Mouse (Mus musculus): ENCODE measurements around the gene Rhobtb1. TPM values are rescaled to one million over a fixed set of nuclear protein-coding genes. Genes with fewer than 3 reads are reported as not detected.

The Rhobtb1 gene
- polyA plus RNA-seq, 1 experiment from 2014 or later: 41.5 TPM

GRCm38 (mm10) chr10:69254390-69254847, 103.2 kb downstream of the Rhobtb1 start:
- H3K4me2 ChIP-seq (ENCODE audit: low read depth, low read length): no peak overlapping the region
- H3K4me1 ChIP-seq (ENCODE audit: insufficient read depth): peaks cover 31% of the 10 kb centered on the region
- H3K4me3 ChIP-seq (ENCODE audit: low read depth, low read length): no peak overlapping the region
- 14% methylated on average over 8 of the region's 8 CpGs for whole genome bisulfite sequencing (ENCODE audit: insufficient replicate concordance)
- no peak overlapping the region for H3K9ac ChIP-seq (replicated peaks)
- peak; percentile 46 for ATAC-seq
- H3K27me3 ChIP-seq (ENCODE audit: insufficient read depth, low read length): no peaks in the 10 kb centered on the region
- no peak; the same call in 1 of the 2 replicates for TF ChIP-seq CTCF (IDR thresholded peaks at IDR 0.05; ENCODE audit: low read depth)
- no peak for TF ChIP-seq EP300 (IDR thresholded peaks at IDR 0.05; ENCODE audit: low read depth)
- DNase-seq: peak; percentile 62
- peak overlapping the region; percentile 76 for H3K27ac ChIP-seq (ENCODE audit: low read depth)
- peaks cover 21% of the 10 kb centered on the region for H3K36me3 ChIP-seq (replicated peaks; ENCODE audit: insufficient read depth, low read length)
- no peaks in the 10 kb centered on the region for H3K9me3 ChIP-seq (ENCODE audit: low read length)

GRCm38 (mm10) chr10:69255594-69255993, 104.4 kb downstream of the Rhobtb1 start:
- no peak overlapping the region for H3K27ac ChIP-seq (ENCODE audit: low read depth)
- peaks cover 14% of the 10 kb centered on the region for H3K36me3 ChIP-seq (replicated peaks; ENCODE audit: insufficient read depth, low read length)
- WGBS (ENCODE audit: insufficient replicate concordance): 43% methylated on average over 5 of the region's 5 CpGs
- no peak overlapping the region for H3K4me2 ChIP-seq (ENCODE audit: low read depth, low read length)
- TF ChIP-seq EP300 (IDR thresholded peaks at IDR 0.05; ENCODE audit: low read depth) (peak; percentile 86), CTCF (IDR thresholded peaks at IDR 0.05; ENCODE audit: low read depth) (no peak)
- DNase-seq (no peak), ATAC-seq (no peak)
- peaks cover 31% of the 10 kb centered on the region for H3K4me1 ChIP-seq (ENCODE audit: insufficient read depth)
- H3K27me3 ChIP-seq (ENCODE audit: insufficient read depth, low read length): no peaks in the 10 kb centered on the region
- no peak overlapping the region for H3K9ac ChIP-seq (replicated peaks)
- H3K9me3 ChIP-seq (ENCODE audit: low read length): no peaks in the 10 kb centered on the region
- H3K4me3 ChIP-seq (ENCODE audit: low read depth, low read length): no peak overlapping the region

GRCm38 (mm10) chr10:69257592-69258133, 106.4 kb downstream of the Rhobtb1 start:
- ATAC-seq (no peak), DNase-seq (no peak)
- Histone ChIP-seq H3K27me3 (ENCODE audit: insufficient read depth, low read length) (no peaks in the 10 kb centered on the region), H3K36me3 (replicated peaks; ENCODE audit: insufficient read depth, low read length) (peaks cover 8% of the 10 kb centered on the region), H3K4me2 (ENCODE audit: low read depth, low read length) (no peak overlapping the region), H3K27ac (ENCODE audit: low read depth) (0 out of 2 replicates have a peak overlapping the region, but pooled peaks have one; percentile 25), H3K9me3 (ENCODE audit: low read length) (no peaks in the 10 kb centered on the region), H3K9ac (replicated peaks) (no peak overlapping the region), H3K4me1 (ENCODE audit: insufficient read depth) (peaks cover 33% of the 10 kb centered on the region), H3K4me3 (ENCODE audit: low read depth, low read length) (no peak overlapping the region)
- TF ChIP-seq CTCF (IDR thresholded peaks at IDR 0.05; ENCODE audit: low read depth) (no peak), EP300 (IDR thresholded peaks at IDR 0.05; ENCODE audit: low read depth) (no peak)
- 57% methylated on average over 6 of the region's 6 CpGs for WGBS (ENCODE audit: insufficient replicate concordance)

GRCm38 (mm10) chr10:69258588-69258987, 107.4 kb downstream of the Rhobtb1 start:
- H3K27ac ChIP-seq (ENCODE audit: low read depth): peak overlapping the region; percentile 56

GRCm38 (mm10) chr10:69259161-69259560, 107.9 kb downstream of the Rhobtb1 start:
- TF ChIP-seq EP300 (IDR thresholded peaks at IDR 0.05; ENCODE audit: low read depth) (no peak), CTCF (IDR thresholded peaks at IDR 0.05; ENCODE audit: low read depth) (no peak)
- no peak for ATAC-seq
- no peak for DNase-seq
- Histone ChIP-seq H3K36me3 (replicated peaks; ENCODE audit: insufficient read depth, low read length) (peaks cover 8% of the 10 kb centered on the region), H3K27me3 (ENCODE audit: insufficient read depth, low read length) (no peaks in the 10 kb centered on the region), H3K27ac (ENCODE audit: low read depth) (peak overlapping the region; percentile 56), H3K4me1 (ENCODE audit: insufficient read depth) (peaks cover 29% of the 10 kb centered on the region), H3K9ac (replicated peaks) (no peak overlapping the region), H3K4me2 (ENCODE audit: low read depth, low read length) (no peak overlapping the region), H3K4me3 (ENCODE audit: low read depth, low read length) (no peak overlapping the region), H3K9me3 (ENCODE audit: low read length) (no peaks in the 10 kb centered on the region)
- 39% methylated on average over 2 of the region's 2 CpGs for WGBS (ENCODE audit: insufficient replicate concordance)

More at GRCm38 (mm10) chr10:69258588-69258987, 107.4 kb downstream of the Rhobtb1 start:
- no peak for DNase-seq
- no peaks in the 10 kb centered on the region for H3K27me3 ChIP-seq (ENCODE audit: insufficient read depth, low read length)
- 71% methylated on average over 9 of the region's 9 CpGs for whole genome bisulfite sequencing (ENCODE audit: insufficient replicate concordance)
- peaks cover 8% of the 10 kb centered on the region for H3K36me3 ChIP-seq (replicated peaks; ENCODE audit: insufficient read depth, low read length)
- no peak for TF ChIP-seq EP300 (IDR thresholded peaks at IDR 0.05; ENCODE audit: low read depth)
- TF ChIP-seq CTCF (IDR thresholded peaks at IDR 0.05; ENCODE audit: low read depth): no peak
- no peak for ATAC-seq
- no peak overlapping the region for H3K4me3 ChIP-seq (ENCODE audit: low read depth, low read length)
- H3K4me1 ChIP-seq (ENCODE audit: insufficient read depth): peaks cover 30% of the 10 kb centered on the region
- H3K9me3 ChIP-seq (ENCODE audit: low read length): no peaks in the 10 kb centered on the region
- H3K9ac ChIP-seq (replicated peaks): no peak overlapping the region
- no peak overlapping the region for H3K4me2 ChIP-seq (ENCODE audit: low read depth, low read length)

- no peak for TF ChIP-seq EP300 (IDR thresholded peaks at IDR 0.05; ENCODE audit: low read depth)
- H3K4me2 ChIP-seq (ENCODE audit: low read depth, low read length): no peak overlapping the region
- DNase-seq: no peak
- H3K36me3 ChIP-seq (replicated peaks; ENCODE audit: insufficient read depth, low read length): peaks cover 8% of the 10 kb centered on the region
- no peak overlapping the region for H3K9ac ChIP-seq (replicated peaks)
- peak overlapping the region; percentile 56 for H3K27ac ChIP-seq (ENCODE audit: low read depth)
- H3K4me1 ChIP-seq (ENCODE audit: insufficient read depth): peaks cover 28% of the 10 kb centered on the region
- no peak for ATAC-seq
- no peaks in the 10 kb centered on the region for H3K9me3 ChIP-seq (ENCODE audit: low read length)
- no peaks in the 10 kb centered on the region for H3K27me3 ChIP-seq (ENCODE audit: insufficient read depth, low read length)
- no peak overlapping the region for H3K4me3 ChIP-seq (ENCODE audit: low read depth, low read length)
- WGBS (ENCODE audit: insufficient replicate concordance): 73% methylated on average over 8 of the region's 8 CpGs
Observed at GRCm38 (mm10) chr10:69259929-69260328, 108.7 kb downstream of the Rhobtb1 start.
